Mouse (Mus musculus) erythroblast, embryonic 14.5 days (primary cell): ENCODE data around the gene Mia2.

Experiments
- GATA1 ChIP-seq: IDR thresholded peaks from 2 replicates; pipeline ENCODE4 v1.6.1; 2012; ENCODE audit warnings: low read length, inconsistent platforms, mixed read lengths
- TAL1 ChIP-seq: IDR thresholded peaks from 3 replicates; pipeline ENCODE4 v1.6.1; 2012; ENCODE audit warnings: low read length, inconsistent platforms, mixed read lengths

GRCm38 (mm10) chr12:59077883-59078282 lies 17.7 kb upstream of the Mia2 start:
- TF ChIP-seq GATA1 (no peak), TAL1 (no peak)
